In genomic region chr2:165788005-165788404, GRCm38 (mm10) we compare ENCODE assay signal across 8 mouse cellular contexts.
DNase-seq lines count a peak whose midpoint lies in the region; ATAC-seq and TF ChIP-seq lines count a peak whose summit lies in the region.
"Had no signal": no experiment of that assay in that cellular context is flagged by ENCODE, and none has a peak within 500 bp of the region (broad histone marks: within the 10 kb centered on the region; RNA-seq: fewer than 3 reads in every experiment).

No protein-coding gene starts in this region.

- H3K9me3 ChIP-seq in forebrain, postnatal 0 days (ENCODE audit: low read length) = no peaks in the 10 kb centered on the region

- DNase-seq in MN1 (ENCODE audit: low spot score) = peak; percentile 93
- DNase-seq in adrenal gland, adult 18-20 months (ENCODE audit: low spot score in 2 of 2) = peak; percentile 53 to 67
- DNase-seq in forebrain, postnatal 0 days = peak; percentile 72
- DNase-seq in heart, postnatal 14 days = peak; percentile 81 to 89
- DNase-seq in layer of hippocampus, adult 9-11 months = peak; percentile 75
- DNase-seq in lung, postnatal 4 days = peak; percentile 83 to 87
- no peak for DNase-seq in yolk sac, embryonic 10.5 days (ENCODE audit: low spot score)

- TF ChIP-seq CTCF in forebrain, postnatal 0 days (IDR thresholded peaks at IDR 0.05; ENCODE audit: low read depth) = no peak

- H3K4me1 ChIP-seq in forebrain, postnatal 0 days (ENCODE audit: insufficient read depth) = no peaks in the 10 kb centered on the region

- H3K36me3 ChIP-seq in forebrain, postnatal 0 days (ENCODE audit: insufficient read depth) = peaks cover 82% of the 10 kb centered on the region

- 38% methylated on average over 11 of the region's 11 CpGs for whole genome bisulfite sequencing in forebrain, postnatal 0 days

- no peak overlapping the region for H3K4me2 ChIP-seq in forebrain, postnatal 0 days (ENCODE audit: low read depth)

- H3K4me3 ChIP-seq in forebrain, postnatal 0 days (ENCODE audit: low read depth, low read length) = no peak overlapping the region

- H3K27ac ChIP-seq in forebrain, postnatal 0 days (ENCODE audit: low read depth, low read length) = no peak overlapping the region
- H3K27ac ChIP-seq: macrophage had no signal

- no peaks in the 10 kb centered on the region for H3K27me3 ChIP-seq in forebrain, postnatal 0 days (ENCODE audit: insufficient read depth, low read length)

- intact Hi-C loops in heart, postnatal 14 days (cut with DNase I) = loop anchor here (10.0 kb wide), 1 partner anchor 777 kb away; no protein-coding TSS in a partner anchor

- H3K9ac ChIP-seq in forebrain, postnatal 0 days = no peak overlapping the region

- ATAC-seq in forebrain, postnatal 0 days = 0 out of 2 replicates have a peak, but pooled peaks have one; percentile 44
